Mouse (Mus musculus) midbrain, postnatal 0 days (tissue): ENCODE data around the gene Bmper. TPM values are rescaled to one million over a fixed set of nuclear protein-coding genes. Genes with fewer than 3 reads are reported as not detected.

ENCODE experiments used
- ATAC-seq: fragments of 200-750 bp; cut with Nextera tagmentation; 2 replicates; pipeline ENCODE4 v1.8.0; 2017; ENCODE audit warnings: moderate number of reproducible peaks, mild to moderate bottlenecking, moderate TSS enrichment, moderate library complexity; ENCODE audit not compliant: low FRiP score
- DNase-seq: peaks from one replicate; pipeline ENCODE4 v3.0.0-alpha.2; 2015; ENCODE audit warnings: low spot score
- H3K27ac ChIP-seq: fragments of 300-500 bp; sonication (generic); 2 replicates; pipeline ENCODE4 v1.5.1; 2014; ENCODE audit warnings: low read depth, mild to moderate bottlenecking, low read length, mixed read lengths
- H3K27me3 ChIP-seq: fragments of 300-500 bp; sonication (generic); 2 replicates; pipeline ENCODE4 v1.6.1; 2014; ENCODE audit warnings: low read length, control low read depth, mixed read lengths; ENCODE audit not compliant: insufficient read depth
- H3K36me3 ChIP-seq: fragments of 300-500 bp; sonication (generic); 2 replicates; pipeline ENCODE4 v1.6.1; 2014; ENCODE audit warnings: low read length, control low read depth, mixed read lengths; ENCODE audit not compliant: insufficient read depth
- H3K4me1 ChIP-seq: fragments of 300-500 bp; sonication (generic); 2 replicates; pipeline ENCODE4 v1.6.1; 2014; ENCODE audit warnings: mild to moderate bottlenecking, control low read depth, antibody characterized with exemption, low read length, mixed read lengths; ENCODE audit not compliant: insufficient read depth
- H3K4me2 ChIP-seq: fragments of 300-500 bp; sonication (generic); 2 replicates; pipeline ENCODE4 v1.6.1; 2014; ENCODE audit warnings: low read depth, mild to moderate bottlenecking, low read length, mixed read lengths; ENCODE audit not compliant: poor library complexity, severe bottlenecking
- H3K4me3 ChIP-seq: fragments of 300-500 bp; sonication (generic); 2 replicates; pipeline ENCODE4 v1.5.1; 2014; ENCODE audit warnings: low read depth, mild to moderate bottlenecking, low read length, moderate library complexity
- H3K9ac ChIP-seq: fragments of 300-500 bp; sonication (generic); replicated peaks from 2 replicates; pipeline ENCODE4 v1.6.1; 2014; ENCODE audit warnings: mild to moderate bottlenecking, low read length, moderate library complexity, mixed read lengths; ENCODE audit not compliant: poor library complexity, severe bottlenecking
- H3K9me3 ChIP-seq: fragments of 300-500 bp; sonication (generic); 2 replicates; pipeline ENCODE4 v1.6.1; 2016; ENCODE audit warnings: low read length, control low read depth
- CTCF ChIP-seq: IDR thresholded peaks from 2 replicates; pipeline ENCODE4 v1.5.1; 2016; ENCODE audit warnings: antibody characterized with exemption, mild to moderate bottlenecking
- WGBS: fragments of 180-500 bp; shearing (Covaris S2); extraction: QIAGEN DNeasy Blood & Tissue Kit; methylation state at CpG from one replicate; pipeline ENCODE4 v1.1.7; 2014; 5-methylcytosine and 5-hydroxymethylcytosine counted together
- polyA plus RNA-seq: library from polyadenylated mRNA; unstranded; fragments of >200 nt; fragmentation: Nextera tagmentation; extraction: Ambion mirVana; gene quantifications from 2 replicates; pipeline ENCODE4 v1.2.1, GENCODE M21; 2015
- total RNA-seq: library from RNA; depleted of rRNA; stranded (reverse); fragments of >200 nt; gene quantifications from 2 replicates; pipeline ENCODE4 v1.2.3, GENCODE M21; 2014

Gene Bmper
- total and polyA plus RNA-seq, 2 experiments from 2014 or later = 6.3 to 9.2 TPM

- ATAC-seq = no peak
- Histone ChIP-seq H3K4me3 (no peak overlapping the region), H3K27ac (no peak overlapping the region), H3K4me2 (no peak overlapping the region), H3K9me3 (no peaks in the 10 kb centered on the region), H3K36me3 (no peaks in the 10 kb centered on the region), H3K27me3 (no peaks in the 10 kb centered on the region), H3K4me1 (no peaks in the 10 kb centered on the region), H3K9ac (no peak overlapping the region)
- DNase-seq = no peak
- TF ChIP-seq CTCF = no peak
- WGBS = 41% methylated on average over 5 of the region's 5 CpGs
These were observed 157.4 kb downstream of the Bmper start for GRCm38 (mm10) chr9:23380171-23380835.

GRCm38 (mm10) chr9:23383291-23383690 lies 160.4 kb downstream of the Bmper start:
- no peaks in the 10 kb centered on the region for H3K9me3 ChIP-seq
- no peak overlapping the region for H3K9ac ChIP-seq
- no peak overlapping the region for H3K27ac ChIP-seq
- DNase-seq (peak; percentile 21), ATAC-seq (no peak)
- no peak overlapping the region for H3K4me3 ChIP-seq
- no peaks in the 10 kb centered on the region for H3K4me1 ChIP-seq
- H3K27me3 ChIP-seq = no peaks in the 10 kb centered on the region
- H3K36me3 ChIP-seq = no peaks in the 10 kb centered on the region
- TF ChIP-seq CTCF = no peak
- H3K4me2 ChIP-seq = no peak overlapping the region
- WGBS = 85% methylated on average over 8 of the region's 8 CpGs

GRCm38 (mm10) chr9:23383837-23384236 lies 161.0 kb downstream of the Bmper start:
- 95% methylated on average over 1 of the region's 1 CpGs for WGBS
- no peak for ATAC-seq

GRCm38 (mm10) chr9:23384880-23385279 lies 162.0 kb downstream of the Bmper start:
- ATAC-seq (no peak), DNase-seq (no peak)
- H3K27me3 ChIP-seq = no peaks in the 10 kb centered on the region
- H3K9me3 ChIP-seq = no peaks in the 10 kb centered on the region
- 86% methylated on average over 3 of the region's 3 CpGs for whole genome bisulfite sequencing
- no peak for TF ChIP-seq CTCF
- no peak overlapping the region for H3K27ac ChIP-seq
- H3K4me1 ChIP-seq = no peaks in the 10 kb centered on the region
- H3K4me2 ChIP-seq = no peak overlapping the region
- no peaks in the 10 kb centered on the region for H3K36me3 ChIP-seq
- no peak overlapping the region for H3K4me3 ChIP-seq
- H3K9ac ChIP-seq = no peak overlapping the region

More at GRCm38 (mm10) chr9:23383837-23384236, 161.0 kb downstream of the Bmper start:
- Histone ChIP-seq H3K27me3 (no peaks in the 10 kb centered on the region), H3K9me3 (no peaks in the 10 kb centered on the region), H3K4me1 (no peaks in the 10 kb centered on the region), H3K4me2 (no peak overlapping the region), H3K27ac (no peak overlapping the region), H3K4me3 (no peak overlapping the region), H3K36me3 (no peaks in the 10 kb centered on the region), H3K9ac (no peak overlapping the region)
- TF ChIP-seq CTCF = no peak
- DNase-seq = no peak

- TF ChIP-seq CTCF = no peak
- 60% methylated on average over 3 of the region's 3 CpGs for WGBS
- H3K4me2 ChIP-seq = no peak overlapping the region
These were observed 163.3 kb downstream of the Bmper start for GRCm38 (mm10) chr9:23386201-23386600.

GRCm38 (mm10) chr9:23390118-23390517 lies 167.2 kb downstream of the Bmper start:
- no peak for TF ChIP-seq CTCF
- Histone ChIP-seq H3K4me1 (no peaks in the 10 kb centered on the region), H3K4me3 (no peak overlapping the region), H3K9ac (no peak overlapping the region), H3K9me3 (no peaks in the 10 kb centered on the region), H3K4me2 (no peak overlapping the region), H3K36me3 (no peaks in the 10 kb centered on the region), H3K27ac (no peak overlapping the region), H3K27me3 (no peaks in the 10 kb centered on the region)
- WGBS = 75% methylated on average over 3 of the region's 3 CpGs
- DNase-seq (no peak), ATAC-seq (no peak)

More at GRCm38 (mm10) chr9:23386201-23386600, 163.3 kb downstream of the Bmper start:
- ATAC-seq = no peak
- Histone ChIP-seq H3K27ac (no peak overlapping the region), H3K4me3 (no peak overlapping the region), H3K36me3 (no peaks in the 10 kb centered on the region), H3K9ac (no peak overlapping the region), H3K9me3 (no peaks in the 10 kb centered on the region), H3K27me3 (no peaks in the 10 kb centered on the region), H3K4me1 (no peaks in the 10 kb centered on the region)
- no peak for DNase-seq
